Mouse (Mus musculus) heart, embryonic 14.5 days (tissue): ENCODE measurements around the gene Tyw1. TPM values are rescaled to one million over a fixed set of nuclear protein-coding genes. Genes with fewer than 3 reads are reported as not detected.

ENCODE experiments used
- ATAC-seq: fragments of 200-750 bp; cut with Nextera tagmentation; 2 replicates; pipeline ENCODE4 v1.8.0; 2017; ENCODE audit warnings: low read depth, moderate TSS enrichment; ENCODE audit not compliant: insufficient number of reproducible peaks, insufficient read depth, low FRiP score
- H3K27ac ChIP-seq, 2 experiments: fragments of 200-500 bp in 1 of 2; fragments of 300-500 bp in 1 of 2; sonication (generic) in 1 of 2; replicated peaks in 1 of 2; 2 replicates each; pipeline ENCODE4 v1.5.1; 2012 to 2014; ENCODE audit warnings: low read depth in 2 of 2, low read length in 2 of 2, control low read depth in 1 of 2, mild to moderate bottlenecking in 1 of 2, mixed read lengths in 1 of 2; ENCODE audit not compliant: control insufficient read depth in 1 of 2, insufficient read depth in 1 of 2
- H3K27me3 ChIP-seq: fragments of 300-500 bp; sonication (generic); 2 replicates; pipeline ENCODE4 v1.6.1; 2014; ENCODE audit warnings: mild to moderate bottlenecking, low read length, control low read depth; ENCODE audit not compliant: control insufficient read depth, insufficient read depth
- H3K36me3 ChIP-seq: fragments of 300-500 bp; sonication (generic); 2 replicates; pipeline ENCODE4 v1.6.1; 2014; ENCODE audit warnings: mild to moderate bottlenecking, control low read depth, low read length, mixed read lengths; ENCODE audit not compliant: control insufficient read depth, insufficient read depth
- H3K4me1 ChIP-seq, 2 experiments: fragments of 200-500 bp in 1 of 2; fragments of 300-500 bp in 1 of 2; sonication (generic) in 1 of 2; 2 replicates each; pipeline ENCODE4 v1.6.1; 2012 to 2014; ENCODE audit warnings: low read length in 2 of 2, control low read depth in 1 of 2, mixed read lengths in 1 of 2; ENCODE audit not compliant: control insufficient read depth in 2 of 2, insufficient read depth in 2 of 2
- H3K4me2 ChIP-seq: fragments of 300-500 bp; sonication (generic); 2 replicates; pipeline ENCODE4 v1.6.1; 2014; ENCODE audit warnings: mild to moderate bottlenecking, low read length
- H3K4me3 ChIP-seq, 2 experiments: fragments of 200-500 bp in 1 of 2; fragments of 300-500 bp in 1 of 2; sonication (generic) in 1 of 2; 2 replicates each; pipeline ENCODE4 v1.5.1; 2012 to 2014; ENCODE audit warnings: low read length in 2 of 2, mild to moderate bottlenecking in 2 of 2, control low read depth in 1 of 2, low read depth in 1 of 2, moderate library complexity in 1 of 2; ENCODE audit not compliant: control insufficient read depth in 1 of 2, insufficient read depth in 1 of 2
- H3K9ac ChIP-seq: fragments of 300-500 bp; sonication (generic); 2 replicates; pipeline ENCODE4 v1.6.1; 2014; ENCODE audit warnings: mild to moderate bottlenecking, low read length
- H3K9me3 ChIP-seq: fragments of 300-500 bp; sonication (generic); 2 replicates; pipeline ENCODE4 v1.6.1; 2016; ENCODE audit warnings: low read length, control low read depth; ENCODE audit not compliant: control insufficient read depth
- WGBS: fragments of 180-500 bp; shearing (Covaris S2); extraction: QIAGEN DNeasy Blood & Tissue Kit; methylation state at CpG from one replicate; pipeline ENCODE4 v1.1.7; 2014; 5-methylcytosine and 5-hydroxymethylcytosine counted together
- polyA plus RNA-seq: library from polyadenylated mRNA; unstranded; fragments of >200 nt; fragmentation: Nextera tagmentation; extraction: Ambion mirVana; gene quantifications from 2 replicates; pipeline ENCODE4 v1.2.1, GENCODE M21; 2014

The Tyw1 gene
- polyA plus RNA-seq, 1 experiment from 2014 or later, result 16.5 TPM

DNA sequence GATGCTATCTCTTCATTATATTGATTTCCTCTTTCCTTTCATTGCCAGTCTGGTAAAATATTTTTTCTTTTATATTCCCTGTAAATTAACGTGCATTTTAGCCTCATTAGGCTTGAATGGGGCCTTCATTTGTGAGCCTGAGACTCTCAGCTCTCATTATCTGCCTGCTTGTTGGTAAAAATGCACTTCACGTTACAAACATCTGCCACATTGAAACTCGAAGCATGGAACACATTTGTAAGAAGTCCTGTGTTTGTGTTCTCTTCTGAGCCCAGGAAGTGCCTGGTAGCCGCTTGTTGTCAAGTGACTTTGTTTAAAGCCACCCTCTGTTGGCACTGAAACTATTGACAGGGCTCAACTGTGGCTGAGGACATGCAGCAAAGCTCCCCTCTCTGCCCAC lies 75.8 kb downstream of the Tyw1 start:
- H3K9me3 ChIP-seq, result 0 out of 2 replicates have a peak, but pooled peaks cover 3% of the 10 kb centered on the region
- 81% methylated on average over 4 of the region's 4 CpGs for WGBS
- peaks cover 23% of the 10 kb centered on the region for H3K36me3 ChIP-seq
- ATAC-seq, result no peak
- H3K4me3 ChIP-seq, result no peak overlapping the region
- no peak overlapping the region for H3K9ac ChIP-seq
- H3K27ac ChIP-seq, result no peak overlapping the region
- no peaks in the 10 kb centered on the region for H3K27me3 ChIP-seq
- H3K4me1 ChIP-seq, result no peaks in the 10 kb centered on the region
- H3K4me2 ChIP-seq, result no peak overlapping the region

DNA sequence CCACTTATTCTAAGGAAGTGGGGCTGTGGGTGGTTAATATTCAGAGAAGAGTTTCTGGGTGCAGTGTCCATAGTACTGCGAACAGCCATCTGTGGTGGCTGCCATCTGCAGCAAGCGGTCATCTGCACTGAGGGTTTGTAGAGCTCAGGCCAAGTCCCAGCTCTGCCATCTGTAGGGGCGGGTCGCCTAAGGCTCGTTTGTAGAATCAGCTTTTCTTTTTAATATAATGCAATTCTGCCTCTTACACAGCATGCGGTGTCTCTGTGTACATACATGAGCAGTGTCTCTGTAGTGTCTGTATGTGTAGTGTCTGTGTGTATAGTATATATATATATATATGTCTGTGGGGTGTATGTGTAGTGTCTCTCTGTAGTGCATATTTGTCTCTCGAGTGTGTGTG lies 78.1 kb downstream of the Tyw1 start:
- Histone ChIP-seq H3K4me2 (no peak overlapping the region), H3K9me3 (0 out of 2 replicates have a peak, but pooled peaks cover 3% of the 10 kb centered on the region), H3K36me3 (peaks cover 30% of the 10 kb centered on the region), H3K27ac (no peak overlapping the region), H3K4me3 (no peak overlapping the region), H3K27me3 (no peaks in the 10 kb centered on the region), H3K4me1 (no peaks in the 10 kb centered on the region), H3K9ac (no peak overlapping the region)
- 91% methylated on average over 7 of the region's 7 CpGs for WGBS
- ATAC-seq, result no peak

DNA sequence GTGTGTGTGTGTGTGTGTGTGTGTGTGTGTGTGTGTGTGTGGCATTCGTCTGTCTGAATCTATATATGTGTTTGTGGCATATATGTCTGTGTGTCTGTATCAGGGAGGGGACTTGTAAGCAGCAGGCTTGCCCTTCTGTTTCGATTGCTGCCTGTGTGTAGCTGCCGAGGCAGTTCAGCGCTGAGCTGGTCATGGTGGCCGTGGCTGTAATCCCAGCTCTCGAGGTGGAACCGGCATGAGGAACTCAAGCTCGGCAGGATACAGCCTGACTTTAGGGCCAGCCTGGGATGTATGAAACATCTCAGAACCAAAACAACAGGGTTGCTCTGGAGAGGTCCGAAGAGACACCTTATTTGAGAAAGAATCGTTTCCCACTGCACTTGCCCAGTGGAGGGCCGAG lies 78.6 kb downstream of the Tyw1 start:
- H3K9me3 ChIP-seq, result 0 out of 2 replicates have a peak, but pooled peaks cover 3% of the 10 kb centered on the region
- whole genome bisulfite sequencing, result 86% methylated on average over 11 of the region's 11 CpGs
- no peak for ATAC-seq
- H3K4me1 ChIP-seq, result no peaks in the 10 kb centered on the region
- no peak overlapping the region for H3K9ac ChIP-seq
- no peaks in the 10 kb centered on the region for H3K27me3 ChIP-seq
- peaks cover 28% of the 10 kb centered on the region for H3K36me3 ChIP-seq
- no peak overlapping the region for H3K4me3 ChIP-seq
- no peak overlapping the region for H3K27ac ChIP-seq
- no peak overlapping the region for H3K4me2 ChIP-seq

DNA sequence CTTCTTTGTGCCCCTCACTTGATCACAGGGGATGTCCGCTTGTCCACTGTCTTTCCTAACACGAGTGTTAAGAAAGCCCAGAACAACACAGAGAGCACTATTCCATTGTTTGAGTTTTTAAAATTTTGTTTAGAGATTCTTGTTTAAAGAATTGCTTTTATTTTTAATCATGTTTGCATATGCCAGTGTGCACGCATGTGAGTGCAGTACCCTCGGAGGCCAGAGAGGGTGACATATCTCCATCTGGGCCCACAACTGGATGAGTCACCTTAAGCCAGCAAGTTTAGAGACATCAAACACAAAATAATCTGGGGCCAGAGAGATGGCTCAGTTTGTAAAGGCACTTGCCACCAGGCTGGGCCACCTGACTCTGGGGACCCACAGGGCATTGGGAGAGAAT lies 80.0 kb downstream of the Tyw1 start:
- 0 out of 2 replicates have a peak, but pooled peaks cover 3% of the 10 kb centered on the region for H3K9me3 ChIP-seq
- H3K9ac ChIP-seq, result no peak overlapping the region
- H3K4me2 ChIP-seq, result no peak overlapping the region
- H3K36me3 ChIP-seq, result peaks cover 36% of the 10 kb centered on the region
- H3K27me3 ChIP-seq, result no peaks in the 10 kb centered on the region
- 96% methylated on average over 4 of the region's 4 CpGs for WGBS
- no peak overlapping the region for H3K4me3 ChIP-seq
- no peak for ATAC-seq
- H3K4me1 ChIP-seq, result no peaks in the 10 kb centered on the region
- no peak overlapping the region for H3K27ac ChIP-seq

DNA sequence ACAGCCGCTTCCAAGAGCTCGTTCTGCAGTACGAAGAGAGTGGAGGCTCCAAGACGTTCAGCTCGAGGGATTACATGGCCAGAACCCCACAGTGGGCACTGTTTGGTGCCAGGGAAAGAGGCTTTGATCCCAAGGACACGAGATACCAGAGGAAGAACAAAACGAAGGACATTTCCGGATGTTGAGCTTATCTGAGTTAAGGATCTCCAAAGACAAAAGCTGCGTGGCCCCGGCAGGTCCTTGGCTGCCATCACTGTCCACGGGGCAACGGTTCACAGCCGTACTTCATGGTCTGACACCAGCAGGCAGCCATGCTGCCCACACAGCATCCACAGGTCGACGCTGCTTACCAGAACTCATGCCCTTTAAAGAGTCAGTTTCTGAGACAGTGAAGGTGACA lies 85.2 kb downstream of the Tyw1 start:
- Histone ChIP-seq H3K27ac (no peak overlapping the region), H3K36me3 (peaks cover 49% of the 10 kb centered on the region), H3K9ac (no peak overlapping the region), H3K9me3 (no peaks in the 10 kb centered on the region), H3K4me1 (no peaks in the 10 kb centered on the region), H3K27me3 (no peaks in the 10 kb centered on the region), H3K4me2 (no peak overlapping the region), H3K4me3 (no peak overlapping the region)
- no peak for ATAC-seq
- 87% methylated on average over 15 of the region's 15 CpGs for WGBS

DNA sequence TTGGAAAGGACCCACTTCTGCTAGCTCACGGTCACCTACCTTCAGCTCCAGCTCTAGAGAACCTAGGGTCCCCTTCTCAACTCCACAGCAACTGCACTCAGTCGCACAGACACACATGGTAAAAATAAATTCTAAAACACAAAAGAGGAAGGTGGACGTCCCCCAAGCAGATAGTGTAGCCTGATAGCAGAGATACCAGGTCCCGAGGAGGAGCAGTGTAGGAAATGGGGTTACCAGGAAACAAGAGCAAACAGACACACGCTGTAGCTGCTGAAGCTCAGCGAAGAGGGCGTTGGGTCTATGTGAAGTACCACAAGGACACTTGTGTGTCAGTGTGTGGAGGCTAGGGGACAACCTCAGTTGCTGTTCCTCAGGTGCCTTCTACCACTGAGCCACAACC lies 89.6 kb downstream of the Tyw1 start:
- Histone ChIP-seq H3K4me3 (no peak overlapping the region), H3K9me3 (peaks cover 4% of the 10 kb centered on the region; the same call in 1 of the 2 replicates), H3K27me3 (no peaks in the 10 kb centered on the region), H3K4me2 (no peak overlapping the region), H3K36me3 (peaks cover 23% of the 10 kb centered on the region), H3K9ac (no peak overlapping the region), H3K4me1 (no peaks in the 10 kb centered on the region), H3K27ac (no peak overlapping the region)
- ATAC-seq, result no peak
- WGBS, result 66% methylated on average over 7 of the region's 7 CpGs

DNA sequence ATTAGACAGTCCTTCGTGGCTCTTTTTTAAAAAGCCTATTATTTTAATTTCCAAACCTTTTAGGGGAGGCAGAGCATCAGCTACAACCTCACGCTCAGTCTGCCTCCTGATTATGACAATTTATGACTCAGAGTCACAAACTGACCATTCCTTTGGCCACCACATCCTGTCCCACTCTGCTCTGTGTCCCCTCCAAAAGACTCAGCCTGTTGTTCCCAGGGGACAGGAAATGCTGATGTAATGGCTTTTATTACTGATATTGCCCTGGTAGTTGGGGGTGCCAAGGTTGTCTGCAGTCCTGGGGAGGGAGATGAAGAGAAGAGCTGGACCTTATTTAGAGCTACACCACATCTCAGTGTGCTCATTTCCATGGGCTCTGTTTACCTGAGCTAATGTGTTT lies 90.5 kb downstream of the Tyw1 start:
- 78% methylated on average over 2 of the region's 2 CpGs for WGBS
- H3K4me3 ChIP-seq, result no peak overlapping the region
- H3K9me3 ChIP-seq, result peaks cover 4% of the 10 kb centered on the region; the same call in 1 of the 2 replicates
- H3K4me2 ChIP-seq, result no peak overlapping the region
- no peaks in the 10 kb centered on the region for H3K27me3 ChIP-seq
- ATAC-seq, result no peak
- H3K36me3 ChIP-seq, result peaks cover 16% of the 10 kb centered on the region
- no peaks in the 10 kb centered on the region for H3K4me1 ChIP-seq
- H3K9ac ChIP-seq, result no peak overlapping the region
- H3K27ac ChIP-seq, result no peak overlapping the region

DNA sequence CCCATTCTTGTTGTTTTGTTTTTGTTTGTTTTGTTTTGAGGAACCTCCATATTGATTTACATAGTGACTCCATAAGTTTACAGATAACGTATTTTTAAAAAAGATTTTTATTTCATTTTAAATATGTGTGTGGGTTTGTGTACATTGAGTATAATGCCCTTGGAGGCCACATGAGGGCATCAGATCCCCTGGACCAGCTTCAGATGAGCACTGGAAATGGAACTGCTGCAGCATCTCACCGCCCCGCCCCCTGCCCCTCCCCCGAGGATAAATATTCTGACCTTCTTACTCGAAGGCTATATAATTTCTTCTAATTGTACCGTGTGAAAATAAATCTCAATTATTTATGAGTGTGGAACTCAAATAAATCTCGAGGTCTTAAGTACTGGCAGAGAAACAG lies 99.8 kb downstream of the Tyw1 start:
- Histone ChIP-seq H3K9me3 (no peaks in the 10 kb centered on the region), H3K4me3 (no peak overlapping the region), H3K4me2 (no peak overlapping the region), H3K27ac (no peak overlapping the region), H3K9ac (no peak overlapping the region), H3K36me3 (no peaks in the 10 kb centered on the region), H3K27me3 (no peaks in the 10 kb centered on the region), H3K4me1 (no peaks in the 10 kb centered on the region)
- 54% methylated on average over 7 of the region's 7 CpGs for WGBS
- ATAC-seq, result no peak
